Mouse (Mus musculus): ENCODE data around the gene Znhit3. TPM values are rescaled to one million over a fixed set of nuclear protein-coding genes. Genes with fewer than 3 reads are reported as not detected.

Gene Znhit3
- total and polyA plus RNA-seq, 2 experiments from 2014 or later = 44.4 to 89.3 TPM

- TF ChIP-seq CTCF (IDR thresholded peaks at IDR 0.05; ENCODE audit: low read depth) = no peak
- DNase-seq (ENCODE audit: low spot score) (no peak), ATAC-seq (no peak; the same call in 1 of the 2 replicates)
- WGBS = 0% methylated on average over 10 of the region's 10 CpGs
- Histone ChIP-seq H3K4me2 (ENCODE audit: low read depth, low read length) (peak overlapping the region; percentile 76), H3K4me1 (ENCODE audit: insufficient read depth, low read length) (0 out of 2 replicates have a peak, but pooled peaks cover 6% of the 10 kb centered on the region), H3K27me3 (ENCODE audit: insufficient read depth, low read length) (no peaks in the 10 kb centered on the region), H3K36me3 (ENCODE audit: insufficient read depth, low read length) (no peaks in the 10 kb centered on the region), H3K9me3 (ENCODE audit: low read length) (no peaks in the 10 kb centered on the region), H3K4me3 (ENCODE audit: low read length) (peak overlapping the region; percentile 94), H3K9ac (replicated peaks; ENCODE audit: low read length) (peak overlapping the region; percentile 97), H3K27ac (peak overlapping the region; percentile 100)
Measured at GRCm38 (mm10) chr11:84871046-84871445, 45.1 kb downstream of the Znhit3 start.

GRCm38 (mm10) chr11:84870337-84871043 is 45.7 kb downstream of the Znhit3 start, which contains the start of gene Ggnbp2:
Gene Ggnbp2 (minus strand): TSS chr11:84870817.
- peak within 1 kb of the TSS; percentile 97 for H3K4me2 ChIP-seq (ENCODE audit: low read depth, low read length)

GRCm38 (mm10) chr11:84869537-84870232 is 46.5 kb downstream of the Znhit3 start:
- Histone ChIP-seq H3K4me3 (ENCODE audit: low read length) (peak overlapping the region; percentile 94), H3K9ac (replicated peaks; ENCODE audit: low read length) (peak overlapping the region; percentile 92), H3K4me1 (ENCODE audit: insufficient read depth, low read length) (0 out of 2 replicates have a peak, but pooled peaks cover 6% of the 10 kb centered on the region), H3K9me3 (ENCODE audit: low read length) (no peaks in the 10 kb centered on the region), H3K27me3 (ENCODE audit: insufficient read depth, low read length) (no peaks in the 10 kb centered on the region), H3K36me3 (ENCODE audit: insufficient read depth, low read length) (no peaks in the 10 kb centered on the region), H3K4me2 (ENCODE audit: low read depth, low read length) (peak overlapping the region; percentile 97), H3K27ac (peak overlapping the region; percentile 94)
- no peak for TF ChIP-seq CTCF (IDR thresholded peaks at IDR 0.05; ENCODE audit: low read depth)
- peak; percentile 98 for DNase-seq (ENCODE audit: low spot score)
- peak; percentile 90 for ATAC-seq
- 0% methylated on average over 51 of the region's 61 CpGs for WGBS

More at GRCm38 (mm10) chr11:84870337-84871043, 45.7 kb downstream of the Znhit3 start, which contains the start of gene Ggnbp2:
- Histone ChIP-seq H3K4me3 (ENCODE audit: low read length) (peak within 1 kb of the TSS; percentile 94), H3K9ac (replicated peaks; ENCODE audit: low read length) (peak within 1 kb of the TSS; percentile 97), H3K36me3 (ENCODE audit: insufficient read depth, low read length) (no peaks in the 10 kb centered on the region), H3K27me3 (ENCODE audit: insufficient read depth, low read length) (no peaks in the 10 kb centered on the region), H3K27ac (peak within 1 kb of the TSS; percentile 100), H3K4me1 (ENCODE audit: insufficient read depth, low read length) (0 out of 2 replicates have a peak, but pooled peaks cover 6% of the 10 kb centered on the region), H3K9me3 (ENCODE audit: low read length) (no peaks in the 10 kb centered on the region)
- peak; percentile 90 for ATAC-seq
- under 1% methylated on average over 47 of the region's 62 CpGs for WGBS
- TF ChIP-seq CTCF (IDR thresholded peaks at IDR 0.05; ENCODE audit: low read depth) = no peak
- peak; percentile 96 for DNase-seq (ENCODE audit: low spot score)

GRCm38 (mm10) chr11:84868786-84869259 is 47.3 kb downstream of the Znhit3 start:
- ATAC-seq = no peak
- no peak for TF ChIP-seq CTCF (IDR thresholded peaks at IDR 0.05; ENCODE audit: low read depth)
- H3K9ac ChIP-seq (replicated peaks; ENCODE audit: low read length) = peak overlapping the region; percentile 92
- 0 out of 2 replicates have a peak, but pooled peaks cover 6% of the 10 kb centered on the region for H3K4me1 ChIP-seq (ENCODE audit: insufficient read depth, low read length)
- peak overlapping the region; percentile 94 for H3K4me3 ChIP-seq (ENCODE audit: low read length)
- 14% methylated on average over 7 of the region's 7 CpGs for WGBS
- H3K36me3 ChIP-seq (ENCODE audit: insufficient read depth, low read length) = no peaks in the 10 kb centered on the region
- H3K27ac ChIP-seq = peak overlapping the region; percentile 94; the same call in 1 of the 2 replicates
- no peaks in the 10 kb centered on the region for H3K27me3 ChIP-seq (ENCODE audit: insufficient read depth, low read length)
- DNase-seq (ENCODE audit: low spot score) = no peak
- peak overlapping the region; percentile 97 for H3K4me2 ChIP-seq (ENCODE audit: low read depth, low read length)
- H3K9me3 ChIP-seq (ENCODE audit: low read length) = no peaks in the 10 kb centered on the region

- DNase-seq (ENCODE audit: low spot score) = no peak
- 96% methylated on average over 2 of the region's 2 CpGs for WGBS
- Histone ChIP-seq H3K9me3 (ENCODE audit: low read length) (no peaks in the 10 kb centered on the region), H3K4me1 (ENCODE audit: insufficient read depth, low read length) (0 out of 2 replicates have a peak, but pooled peaks cover 6% of the 10 kb centered on the region), H3K4me3 (ENCODE audit: low read length) (no peak overlapping the region), H3K27ac (no peak overlapping the region), H3K9ac (replicated peaks; ENCODE audit: low read length) (no peak overlapping the region), H3K27me3 (ENCODE audit: insufficient read depth, low read length) (no peaks in the 10 kb centered on the region), H3K4me2 (ENCODE audit: low read depth, low read length) (no peak overlapping the region), H3K36me3 (ENCODE audit: insufficient read depth, low read length) (no peaks in the 10 kb centered on the region)
- no peak for ATAC-seq
- no peak for TF ChIP-seq CTCF (IDR thresholded peaks at IDR 0.05; ENCODE audit: low read depth)
Measured at GRCm38 (mm10) chr11:84867586-84867985, 48.6 kb downstream of the Znhit3 start.

GRCm38 (mm10) chr11:84865268-84865667 is 50.9 kb downstream of the Znhit3 start:
- no peak overlapping the region for H3K9ac ChIP-seq (replicated peaks; ENCODE audit: low read length)
- H3K27me3 ChIP-seq (ENCODE audit: insufficient read depth, low read length) = no peaks in the 10 kb centered on the region
- H3K9me3 ChIP-seq (ENCODE audit: low read length) = no peaks in the 10 kb centered on the region
- 0 out of 2 replicates have a peak, but pooled peaks cover 6% of the 10 kb centered on the region for H3K4me1 ChIP-seq (ENCODE audit: insufficient read depth, low read length)
- no peak overlapping the region for H3K27ac ChIP-seq
- no peak for TF ChIP-seq CTCF (IDR thresholded peaks at IDR 0.05; ENCODE audit: low read depth)
- no peak for DNase-seq (ENCODE audit: low spot score)
- no peak overlapping the region for H3K4me2 ChIP-seq (ENCODE audit: low read depth, low read length)
- ATAC-seq = no peak
- no peak overlapping the region for H3K4me3 ChIP-seq (ENCODE audit: low read length)
- WGBS = 80% methylated on average over 2 of the region's 2 CpGs
- H3K36me3 ChIP-seq (ENCODE audit: insufficient read depth, low read length) = peaks cover 4% of the 10 kb centered on the region; the same call in 1 of the 2 replicates

Small RNA genes within 50 kb of the gene (microRNA-seq; reads per million reads assigned to microRNA genes)
- gene Gm23564 = 0 reads per million in 2 experiments

Other genes with a start within 250 kb of the Znhit3 start
- gene Mrm1, start 96.9 kb downstream of the Znhit3 start, total RNA-seq (2014; rRNA removed) = 15.0 and 23.0 TPM in 2 replicates
- gene Mrm1, start 96.9 kb downstream of the Znhit3 start, polyA plus RNA-seq (2015; fragmentation: Nextera tagmentation; extraction: Ambion mirVana) = 17.1 and 20.9 TPM in 2 replicates
- 12.4 and 14.3 TPM in 2 replicates for gene Dhrs11, start 87.4 kb downstream of the Znhit3 start, total RNA-seq (2014; rRNA removed)
- 13.8 and 16.4 TPM in 2 replicates for gene Dhrs11, start 87.4 kb downstream of the Znhit3 start, polyA plus RNA-seq (2015; fragmentation: Nextera tagmentation; extraction: Ambion mirVana)
- gene Ggnbp2, start 45.5 kb downstream of the Znhit3 start, total RNA-seq (2014; rRNA removed) = 33.3 and 41.6 TPM in 2 replicates
- 63.5 and 65.2 TPM in 2 replicates for gene Ggnbp2, start 45.5 kb downstream of the Znhit3 start, polyA plus RNA-seq (2015; fragmentation: Nextera tagmentation; extraction: Ambion mirVana)
- gene Myo19, start 36.2 kb downstream of the Znhit3 start, total RNA-seq (2014; rRNA removed) = 8.6 and 13.0 TPM in 2 replicates
- gene Myo19, start 36.2 kb downstream of the Znhit3 start, polyA plus RNA-seq (2015; fragmentation: Nextera tagmentation; extraction: Ambion mirVana) = 4.7 and 4.9 TPM in 2 replicates
- 1.9 and 3.6 TPM in 2 replicates for gene Pigw, start 36.1 kb downstream of the Znhit3 start, total RNA-seq (2014; rRNA removed)
- 1.5 and 1.6 TPM in 2 replicates for gene Pigw, start 36.1 kb downstream of the Znhit3 start, polyA plus RNA-seq (2015; fragmentation: Nextera tagmentation; extraction: Ambion mirVana)
- gene Car4, start 41.4 kb upstream of the Znhit3 start, total RNA-seq (2014; rRNA removed) = 0.93 and 2.0 TPM in 2 replicates
- 12.3 and 15.0 TPM in 2 replicates for gene Car4, start 41.4 kb upstream of the Znhit3 start, polyA plus RNA-seq (2015; fragmentation: Nextera tagmentation; extraction: Ambion mirVana)
- gene Usp32, start 223.8 kb upstream of the Znhit3 start, total RNA-seq (2014; rRNA removed) = 33.3 and 41.3 TPM in 2 replicates
- 9.9 and 10.0 TPM in 2 replicates for gene Usp32, start 223.8 kb upstream of the Znhit3 start, polyA plus RNA-seq (2015; fragmentation: Nextera tagmentation; extraction: Ambion mirVana)